Mouse (Mus musculus) adrenal gland, postnatal 14 days (tissue): ENCODE measurements around the gene Pax2. TPM values are rescaled to one million over a fixed set of nuclear protein-coding genes. Genes with fewer than 3 reads are reported as not detected.

ENCODE experiments used
- DNase-seq: peaks from one replicate; pipeline ENCODE4 v3.0.0; 2021; ENCODE audit warnings: mixed read lengths
- total RNA-seq: library from RNA; stranded (reverse); gene quantifications from 2 replicates; pipeline ENCODE4 v1.2.3, GENCODE M21; 2021

Gene Pax2
- total RNA-seq, 1 experiment from 2014 or later = not detected

DNA sequence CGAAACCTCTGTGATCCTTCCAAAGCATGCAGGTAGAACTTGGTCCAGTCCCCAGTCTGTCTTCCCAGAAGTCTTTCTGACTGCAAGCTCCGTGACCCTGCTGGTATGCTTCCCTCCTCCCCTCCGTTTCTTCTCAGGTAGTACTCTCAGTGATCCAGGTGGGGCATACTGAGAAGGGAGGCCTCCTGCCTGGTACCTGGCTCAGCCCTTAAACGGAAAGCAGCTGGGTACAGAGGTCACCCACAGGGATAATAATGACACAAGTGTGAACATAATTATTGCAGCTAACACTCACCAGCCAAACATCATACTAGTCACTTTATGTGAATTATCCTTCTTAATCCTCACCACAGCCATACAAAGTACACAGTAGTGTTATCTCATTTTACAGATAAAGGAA, 28.5 kb downstream of the Pax2 start:
- no peak for DNase-seq

DNA sequence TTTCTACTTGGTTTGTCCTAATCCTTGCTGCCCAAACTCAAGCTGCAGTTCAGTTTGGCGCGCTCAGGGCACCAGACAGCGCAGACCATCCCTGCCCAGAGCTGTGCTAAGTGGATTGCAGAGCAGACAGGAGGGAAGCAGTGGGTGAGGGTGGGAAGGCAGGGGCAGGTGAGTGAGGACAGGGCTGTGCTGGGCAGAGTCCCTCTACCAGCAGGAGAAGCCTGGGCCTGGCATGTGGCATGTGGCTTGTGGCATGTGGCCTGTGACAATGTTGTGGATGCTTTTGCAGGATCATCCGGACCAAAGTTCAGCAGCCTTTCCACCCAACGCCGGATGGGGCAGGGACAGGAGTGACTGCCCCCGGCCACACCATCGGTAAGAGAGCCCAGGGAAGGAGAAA, 32.6 kb downstream of the Pax2 start:
- no peak for DNase-seq

DNA sequence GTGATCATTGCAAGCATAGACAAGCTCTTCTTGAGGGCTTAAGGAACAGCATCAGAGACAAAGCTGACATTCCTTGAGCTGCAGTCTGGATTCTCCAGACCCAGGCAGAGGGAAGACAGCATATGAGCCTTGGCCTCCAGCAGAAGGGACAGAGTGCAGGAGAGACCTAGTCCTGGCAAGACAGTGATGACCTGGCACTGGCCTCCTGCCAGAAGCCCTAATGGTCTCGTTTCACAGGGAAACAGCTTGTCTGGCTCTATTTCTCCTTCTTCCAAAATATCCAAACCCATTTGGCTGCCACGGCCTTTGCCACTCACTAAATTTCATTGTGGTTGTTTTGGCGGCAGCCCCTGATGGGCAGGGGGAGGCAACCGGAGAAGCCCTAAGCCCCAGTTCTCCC, 36.1 kb downstream of the Pax2 start:
- DNase-seq = no peak

DNA sequence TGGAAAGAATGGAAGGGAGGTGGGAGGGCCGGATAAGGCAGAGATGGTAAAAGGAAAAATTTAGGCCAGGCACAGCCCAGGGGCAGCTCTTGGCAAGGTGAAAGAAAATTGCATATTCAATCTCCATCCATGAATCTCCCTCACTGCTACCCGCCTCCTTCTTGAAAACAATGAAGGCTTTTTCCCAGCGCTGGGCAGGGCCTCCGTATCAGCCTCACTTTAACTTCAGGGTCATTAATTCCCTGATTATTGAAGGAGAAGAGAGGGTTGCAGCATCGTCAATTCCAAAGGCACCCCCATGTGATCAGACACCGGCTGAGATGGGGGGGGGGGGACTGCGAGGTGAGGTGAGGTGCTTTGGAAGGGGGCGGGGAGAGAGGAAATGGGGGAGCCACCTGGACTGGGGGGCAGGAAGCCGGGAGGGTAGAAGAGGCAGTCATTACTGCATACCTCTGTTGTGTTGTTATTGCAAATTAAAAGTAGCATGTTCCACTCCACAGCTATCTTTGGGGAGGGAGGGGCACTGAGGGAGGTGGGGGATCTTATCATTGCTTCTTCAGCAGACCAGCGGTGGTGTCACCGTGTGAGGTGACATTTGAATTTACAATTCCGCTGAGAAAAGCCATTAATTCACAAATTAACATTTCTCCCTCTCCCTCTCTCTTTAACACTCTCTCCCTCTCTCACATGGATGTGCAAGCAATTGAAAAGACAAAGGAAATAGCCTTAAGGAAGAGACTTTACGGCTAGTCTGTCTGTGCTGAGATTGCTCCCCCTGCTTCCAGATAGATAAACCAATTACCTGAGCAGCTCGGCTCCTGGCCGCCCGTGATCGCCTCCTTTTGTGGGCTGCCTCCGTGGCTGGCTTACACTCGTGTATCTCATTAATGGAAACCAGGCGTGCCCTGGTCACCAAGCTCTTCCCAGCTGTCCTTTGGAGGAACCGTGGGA, 41.5 kb downstream of the Pax2 start:
- no peak for DNase-seq

DNA sequence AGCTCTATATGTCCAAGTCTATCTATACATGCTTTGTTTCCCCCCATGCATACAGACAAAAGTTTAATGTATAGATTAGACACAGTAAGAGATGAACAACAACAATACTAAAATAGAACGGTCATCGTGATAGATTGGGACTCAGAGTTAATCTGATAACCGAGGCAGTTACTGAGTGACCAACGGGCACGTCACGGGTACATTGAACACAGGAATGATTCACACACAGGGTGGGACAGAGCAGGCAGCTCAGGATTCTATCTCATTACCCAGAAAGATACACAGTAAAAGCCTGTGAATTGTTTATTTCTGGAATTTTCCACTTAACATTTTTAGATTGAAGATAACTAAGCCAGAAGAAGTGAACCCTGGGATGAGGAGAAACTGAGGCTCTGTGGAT, 42.9 kb downstream of the Pax2 start:
- DNase-seq = no peak

DNA sequence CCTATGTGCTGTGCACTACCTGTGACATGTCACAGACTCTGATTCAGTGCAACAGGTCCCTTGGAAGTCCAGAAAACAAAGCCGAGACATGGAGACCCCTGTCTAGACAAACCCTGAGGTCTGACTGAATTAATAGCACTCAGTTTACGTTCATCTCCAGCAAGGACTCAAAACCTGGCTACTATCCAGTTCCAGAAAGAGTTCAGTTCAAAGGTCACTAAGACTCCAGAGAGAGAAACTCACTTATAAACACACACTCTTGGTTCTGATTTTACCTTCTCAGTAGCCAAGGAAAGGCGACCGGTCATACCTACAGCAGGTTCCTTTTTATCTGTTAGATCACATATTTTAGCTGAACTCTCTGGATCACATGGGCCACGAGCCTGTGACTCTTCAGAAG, 43.3 kb downstream of the Pax2 start:
- DNase-seq = no peak

DNA sequence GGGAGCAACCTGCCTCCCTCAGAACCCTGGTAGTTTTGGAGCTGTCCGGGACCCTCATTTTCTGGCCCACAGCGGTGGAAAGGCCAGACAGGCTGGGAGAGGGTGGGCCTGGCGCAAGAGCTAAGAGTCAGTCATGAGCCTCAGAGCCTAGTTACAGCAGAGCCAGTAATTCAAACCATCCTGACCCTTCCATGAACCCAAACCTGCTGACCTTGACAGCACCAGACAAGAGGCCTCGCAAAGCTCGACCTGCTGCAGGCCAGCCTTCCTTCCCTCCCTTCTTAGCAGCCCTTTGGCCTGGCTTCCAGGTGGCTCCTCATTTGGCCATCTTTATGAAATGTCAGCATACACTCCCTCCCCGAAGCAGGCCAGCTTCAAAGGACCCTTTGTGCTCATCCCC, 44.5 kb downstream of the Pax2 start:
- no peak for DNase-seq

DNA sequence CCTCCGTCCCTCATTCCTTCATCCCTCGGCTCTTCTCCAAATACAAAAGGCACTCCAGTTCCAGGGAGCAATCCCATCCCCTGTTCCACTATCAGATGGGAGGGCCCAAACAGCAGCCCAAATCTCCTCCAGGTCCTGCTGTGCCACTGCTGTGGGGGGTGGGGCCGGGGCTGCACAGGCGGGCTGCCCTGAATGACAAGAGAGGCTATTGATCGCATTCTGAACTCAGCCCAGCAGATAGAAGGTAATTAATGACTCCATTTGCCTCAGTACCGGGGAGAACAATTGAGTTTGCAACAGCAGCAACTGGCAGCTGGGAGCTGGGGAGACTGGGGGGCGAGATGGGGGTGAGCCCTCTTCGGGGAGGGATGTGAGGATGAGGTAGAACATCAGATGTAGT, 52.9 kb downstream of the Pax2 start:
- no peak for DNase-seq

DNA sequence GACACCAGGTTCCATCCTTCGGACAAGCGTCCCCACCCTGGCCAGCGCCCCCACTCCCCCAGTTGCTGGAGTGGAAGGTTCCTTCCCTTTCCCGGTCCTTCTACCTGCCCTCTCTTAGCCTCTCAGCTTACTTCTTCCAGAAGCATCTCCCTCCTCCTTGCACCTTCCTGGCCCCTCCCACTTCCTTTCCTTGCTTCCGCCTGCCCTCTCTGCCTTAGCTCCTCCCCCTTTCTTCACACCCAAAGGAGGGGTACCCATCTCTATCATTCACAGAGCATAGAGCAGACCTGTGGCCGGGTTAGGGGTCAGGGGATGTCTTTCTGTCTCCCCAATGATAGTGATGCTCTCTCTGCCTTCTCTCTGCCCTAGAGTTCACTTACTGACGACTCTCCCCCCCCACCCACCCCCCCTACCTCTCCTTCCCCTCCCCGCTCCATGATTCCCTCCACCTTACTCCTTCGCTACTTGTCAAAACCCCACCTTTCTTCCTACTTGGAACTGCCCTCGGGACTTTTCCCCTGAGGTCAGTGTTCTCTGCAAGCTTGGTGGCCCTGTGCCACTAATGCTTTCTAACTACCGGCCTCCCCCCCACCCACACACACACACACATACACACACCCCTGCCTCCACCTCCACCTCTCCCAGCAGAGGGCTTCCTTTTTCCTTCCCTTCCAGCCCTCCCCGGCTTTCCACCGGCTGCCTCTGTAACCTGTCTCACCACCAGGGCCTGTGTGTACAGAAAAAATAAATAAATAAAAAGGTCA, 57.0 kb downstream of the Pax2 start:
- DNase-seq = peak; percentile 17

DNA sequence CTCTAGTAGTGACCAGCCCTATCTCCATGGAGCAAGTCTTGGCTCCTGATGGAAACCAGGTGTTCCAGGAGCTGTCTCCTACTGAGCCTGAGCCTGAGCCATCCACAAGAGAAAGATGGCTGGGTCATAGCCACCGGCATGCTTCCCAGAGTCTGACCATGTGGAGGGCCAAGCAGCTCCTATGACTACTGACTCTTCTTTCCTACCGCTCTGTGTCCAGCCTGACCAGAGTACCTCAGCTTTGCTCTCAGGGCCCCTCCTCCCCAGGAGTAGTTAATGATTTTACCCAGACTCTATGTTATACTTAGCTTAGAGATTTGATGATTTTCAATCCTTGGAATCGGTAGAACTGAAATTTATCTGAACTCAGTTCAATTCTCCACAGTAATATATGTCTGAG, 59.3 kb downstream of the Pax2 start:
- no peak for DNase-seq

DNA sequence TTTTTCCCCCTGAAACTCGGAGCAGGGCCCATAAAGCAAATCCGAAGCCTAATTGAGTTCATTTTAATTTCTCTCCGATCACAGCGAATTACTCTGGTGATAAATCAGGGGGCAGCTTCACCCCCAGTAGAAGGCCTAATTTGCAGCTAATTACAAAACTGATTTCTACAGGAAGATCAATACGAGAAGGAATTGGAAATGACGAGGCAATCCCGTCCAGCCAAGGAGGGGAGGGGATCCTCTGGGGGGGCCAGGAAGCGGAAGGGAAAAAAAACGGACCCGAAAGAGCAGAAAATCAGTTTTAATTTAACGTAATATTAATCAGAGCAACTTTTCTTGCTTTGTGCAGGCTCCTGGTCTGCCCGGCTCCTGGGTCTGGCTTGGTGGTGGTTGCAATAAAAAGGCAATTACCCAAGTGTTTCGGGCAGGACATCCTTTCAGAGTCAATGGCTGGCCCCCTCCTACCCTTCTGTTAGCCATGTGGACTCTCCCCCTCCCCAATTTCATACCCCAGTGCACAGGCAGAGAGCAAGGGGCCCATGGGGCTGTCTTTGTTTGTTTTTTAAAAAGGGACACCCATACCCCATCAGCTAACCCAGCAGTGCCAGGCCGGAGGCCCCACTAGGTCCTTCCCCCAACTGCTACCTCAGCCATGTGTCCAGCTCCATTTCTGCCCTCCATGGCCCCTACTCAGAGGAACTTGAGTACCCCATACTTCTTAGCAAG, 61.7 kb downstream of the Pax2 start:
- no peak for DNase-seq

DNA sequence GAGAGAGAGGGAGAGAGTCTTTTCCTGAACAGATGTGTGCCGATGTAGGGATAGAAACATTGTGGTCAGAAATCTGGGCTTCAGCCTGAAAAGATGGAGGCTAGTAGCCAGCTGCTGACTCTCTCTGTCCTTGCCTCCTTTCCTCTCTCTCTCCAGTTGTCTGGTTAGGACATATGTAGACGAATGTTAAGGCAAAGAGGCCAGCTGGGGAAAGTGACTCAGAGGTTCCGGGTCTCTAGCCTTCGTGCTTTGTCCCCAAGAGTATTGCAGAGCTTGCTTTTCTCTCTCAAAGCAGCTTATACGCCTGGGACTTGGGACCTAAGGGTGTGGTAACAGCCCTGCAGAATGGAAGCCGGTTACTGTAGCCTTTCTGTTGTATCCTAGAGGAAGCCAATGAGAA, 62.8 kb downstream of the Pax2 start:
- DNase-seq = no peak

DNA sequence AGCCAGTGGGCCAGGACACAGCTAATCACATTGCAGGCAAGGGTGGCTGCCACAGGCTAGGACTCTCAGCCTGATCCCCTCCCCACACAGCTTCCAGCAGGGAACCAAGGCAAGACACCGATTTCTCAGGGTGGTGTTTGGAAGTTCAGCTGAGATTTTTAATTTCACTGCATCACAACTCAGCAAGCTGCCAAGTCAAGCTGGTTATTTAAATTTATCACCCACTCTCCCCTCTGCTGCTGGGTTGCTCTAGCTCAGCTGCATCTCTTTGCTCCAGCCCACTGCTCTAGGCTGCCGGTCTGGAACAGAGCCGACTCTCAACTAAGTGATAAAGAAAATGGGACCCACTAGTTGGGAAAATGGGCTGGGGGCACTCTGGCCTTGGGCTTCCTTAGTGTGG, 65.7 kb downstream of the Pax2 start:
- no peak for DNase-seq

DNA sequence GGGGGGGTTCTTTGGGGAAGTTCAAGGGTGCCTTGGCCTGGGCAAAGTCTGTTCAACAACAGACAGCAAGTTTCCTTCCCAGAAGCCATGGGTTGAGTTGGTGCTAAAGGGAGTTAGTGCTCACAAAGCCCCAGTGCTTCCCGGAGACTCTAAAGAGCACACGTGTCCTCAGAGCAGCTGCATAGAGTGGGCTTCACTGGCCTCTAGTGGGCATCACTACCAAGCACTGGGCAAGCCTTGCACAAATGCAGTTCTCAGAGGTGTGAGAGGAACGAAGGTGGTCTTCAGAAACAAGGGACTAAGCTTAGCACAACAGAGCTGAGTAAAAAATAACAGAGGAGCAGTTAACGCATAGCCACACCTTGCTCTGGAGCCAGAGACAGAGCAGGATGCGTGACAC, 66.5 kb downstream of the Pax2 start:
- no peak for DNase-seq

DNA sequence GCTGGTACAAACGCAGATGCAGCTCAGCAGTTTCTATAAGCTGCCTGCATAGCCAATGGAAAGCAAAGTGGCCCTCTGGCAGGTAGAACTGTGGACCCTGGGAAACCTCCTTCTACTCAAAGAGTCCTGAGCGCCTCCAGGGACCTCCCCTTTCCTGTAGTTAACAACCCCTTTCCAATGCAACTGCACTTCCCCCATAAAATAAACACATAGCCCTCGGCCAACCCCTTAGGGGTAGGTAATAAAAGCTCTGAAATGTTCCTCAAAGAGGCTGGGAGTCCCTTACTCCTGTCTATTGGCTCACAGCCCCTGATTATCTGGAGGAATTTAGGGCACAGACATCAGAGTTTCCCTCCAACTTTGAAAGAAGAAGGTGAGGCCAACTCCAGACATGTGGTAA, 67.8 kb downstream of the Pax2 start:
- DNase-seq = no peak

DNA sequence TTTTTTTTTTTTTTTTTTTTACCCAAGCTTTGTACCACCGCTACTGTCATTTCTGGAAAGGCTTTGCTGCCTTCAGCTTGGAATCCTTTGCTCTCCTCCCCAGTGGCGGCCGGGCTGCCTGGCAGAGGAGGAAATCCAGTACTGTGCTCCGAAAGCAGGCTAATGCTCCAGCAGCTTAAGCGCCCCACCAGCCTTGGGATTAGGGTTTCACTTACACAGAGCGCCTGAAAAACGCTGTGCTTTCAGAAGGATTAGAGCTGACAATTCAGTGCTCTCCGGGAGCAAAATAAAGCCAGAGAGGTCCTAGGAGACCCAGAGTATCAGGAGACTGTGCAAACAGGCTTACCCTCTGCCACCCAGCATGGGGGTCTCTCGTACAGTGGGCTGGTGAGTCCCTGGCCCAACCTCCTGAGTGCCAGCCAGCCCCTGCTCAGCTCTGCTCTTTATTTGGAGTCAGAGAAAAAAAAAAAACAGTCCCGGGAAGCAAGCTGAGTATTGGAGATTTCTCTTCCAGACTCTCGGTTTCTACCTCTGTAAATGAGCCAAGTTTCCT, 69.4 kb downstream of the Pax2 start:
- DNase-seq = no peak

DNA sequence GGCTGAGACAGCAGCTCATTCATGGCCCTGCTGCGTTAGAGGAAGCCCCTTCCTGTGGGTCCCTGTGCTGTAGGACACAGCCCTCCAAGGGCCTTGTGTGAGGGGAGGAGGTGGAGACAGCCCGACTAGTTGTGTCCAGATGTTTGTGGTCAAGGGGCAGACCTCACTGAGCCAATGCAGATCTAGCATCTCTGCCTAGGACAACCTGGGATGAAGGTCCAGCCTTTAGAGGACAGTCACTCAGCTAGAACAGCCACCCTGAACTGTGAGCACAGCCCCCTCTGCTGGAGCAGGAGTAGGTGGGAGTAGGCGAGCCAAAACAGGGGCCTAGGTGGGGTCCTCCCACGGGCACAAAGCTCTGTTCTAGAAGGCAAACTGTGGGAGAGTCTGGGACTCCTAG, 70.0 kb downstream of the Pax2 start:
- DNase-seq = no peak

DNA sequence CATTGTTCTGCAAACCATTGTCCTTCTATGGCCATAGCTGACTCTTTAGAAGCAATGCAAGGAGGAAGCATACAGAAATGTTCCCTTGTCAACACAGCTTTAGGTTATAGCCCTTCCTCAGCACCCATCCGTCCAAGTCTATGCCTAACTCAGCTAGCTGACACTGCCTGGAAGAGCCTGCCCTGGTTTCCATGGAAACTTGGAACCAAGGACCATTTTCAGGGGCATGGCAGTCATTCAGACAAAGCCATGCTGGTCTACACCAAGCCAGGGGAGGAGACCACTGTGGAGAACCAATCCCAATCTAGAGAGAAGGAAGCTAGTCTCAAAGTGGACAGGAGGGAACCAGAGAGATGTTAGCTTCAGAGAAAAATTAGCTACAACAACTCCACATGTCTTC, 77.5 kb downstream of the Pax2 start:
- DNase-seq = no peak

DNA sequence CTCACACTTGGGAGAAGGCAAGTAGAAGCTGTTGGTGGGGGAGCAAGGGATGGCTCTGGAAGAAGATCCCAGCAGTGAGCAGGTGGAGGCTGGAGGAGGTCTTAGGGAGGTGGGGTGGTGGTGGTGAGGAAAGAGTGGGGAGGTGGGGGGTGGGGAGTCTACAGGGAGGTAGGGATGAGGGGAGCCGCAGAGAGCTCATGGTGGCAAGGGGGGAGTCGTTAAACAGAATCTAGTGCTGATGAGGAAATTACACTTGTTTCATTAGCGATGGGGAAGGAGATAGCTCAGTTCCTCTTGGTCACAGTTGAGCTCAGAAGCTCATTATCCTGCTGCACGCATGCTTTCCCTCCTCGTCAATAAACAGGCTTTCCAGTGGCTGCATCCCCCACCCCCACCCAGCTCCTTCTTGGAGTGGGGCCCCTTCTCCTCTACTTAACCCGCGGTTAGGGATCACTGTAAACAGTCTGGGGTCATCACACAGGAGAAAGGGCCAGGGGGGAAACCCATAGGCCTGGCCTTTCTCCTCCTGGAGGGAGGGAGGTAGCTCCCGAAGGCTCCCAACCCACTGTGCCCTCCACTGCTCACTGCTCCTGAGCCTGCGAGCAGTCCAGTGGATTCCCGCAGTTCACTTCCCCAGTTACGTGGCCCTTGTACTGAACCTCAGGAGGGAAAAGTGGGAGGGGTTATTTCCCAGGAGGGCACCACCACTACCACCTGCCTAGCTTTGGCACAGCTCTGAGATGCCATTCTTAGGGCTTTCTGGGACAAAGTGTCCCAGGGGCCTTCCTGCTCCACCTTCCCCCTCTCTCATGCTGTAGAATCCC, 78.6 kb downstream of the Pax2 start:
- DNase-seq = no peak

DNA sequence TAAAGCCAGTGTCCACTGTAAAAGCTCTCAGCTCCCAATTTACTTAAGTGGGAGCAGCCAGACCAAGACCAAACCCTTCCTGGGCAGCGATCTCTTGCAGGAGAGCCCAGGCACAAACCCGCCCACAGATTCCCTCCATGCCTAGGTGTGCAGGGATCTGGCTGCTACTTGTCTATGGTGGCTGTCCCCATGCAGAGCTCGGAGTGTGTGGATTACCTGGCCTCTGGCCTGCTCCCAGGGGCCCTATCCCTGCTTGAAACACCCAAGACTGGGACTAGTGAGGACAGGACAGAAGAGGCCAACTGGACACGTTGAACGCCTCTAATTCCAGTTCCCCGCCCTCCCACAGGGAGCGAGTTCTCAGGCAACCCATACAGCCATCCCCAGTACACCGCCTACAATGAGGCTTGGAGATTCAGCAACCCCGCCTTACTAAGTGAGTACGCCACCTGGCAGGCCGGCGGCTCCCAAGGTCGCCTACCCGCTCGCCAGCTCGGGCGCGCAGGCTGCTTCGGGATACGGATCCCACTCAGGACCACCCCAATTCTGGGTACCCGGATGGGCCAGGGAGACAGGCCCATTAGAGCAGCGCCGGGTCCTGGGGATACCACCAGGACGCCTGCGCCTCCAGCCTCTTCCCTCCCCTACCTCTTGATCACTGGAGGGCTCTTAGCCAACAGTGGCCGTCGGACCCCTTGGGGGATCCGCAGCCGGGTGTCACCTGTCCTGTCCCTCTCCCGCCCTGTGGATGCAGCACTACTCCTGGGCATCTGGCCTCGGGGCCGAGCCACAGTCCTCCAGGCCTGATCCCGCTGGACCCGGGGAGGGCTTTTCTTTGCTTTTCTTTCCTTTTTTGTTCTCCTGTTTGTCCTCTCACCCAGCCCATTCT, 79.4 kb downstream of the Pax2 start:
- no peak for DNase-seq
